Mouse (Mus musculus) testis, adult 2 months (tissue): ENCODE data around the gene Cnnm1.

Experiments
- CTCF ChIP-seq: fragments of 200-500 bp; IDR thresholded peaks from 2 replicates; pipeline ENCODE4 v1.5.1; 2012; ENCODE audit warnings: low read depth, mild to moderate bottlenecking, inconsistent platforms, low read length, moderate library complexity; ENCODE audit not compliant: control insufficient read depth, insufficient read depth, insufficient replicate concordance
- POLR2A ChIP-seq: fragments of 200-500 bp; IDR thresholded peaks from 2 replicates; pipeline ENCODE4 v1.6.1; 2012; ENCODE audit warnings: low read depth, mild to moderate bottlenecking, inconsistent platforms, low read length, moderate library complexity; ENCODE audit not compliant: control insufficient read depth

DNA sequence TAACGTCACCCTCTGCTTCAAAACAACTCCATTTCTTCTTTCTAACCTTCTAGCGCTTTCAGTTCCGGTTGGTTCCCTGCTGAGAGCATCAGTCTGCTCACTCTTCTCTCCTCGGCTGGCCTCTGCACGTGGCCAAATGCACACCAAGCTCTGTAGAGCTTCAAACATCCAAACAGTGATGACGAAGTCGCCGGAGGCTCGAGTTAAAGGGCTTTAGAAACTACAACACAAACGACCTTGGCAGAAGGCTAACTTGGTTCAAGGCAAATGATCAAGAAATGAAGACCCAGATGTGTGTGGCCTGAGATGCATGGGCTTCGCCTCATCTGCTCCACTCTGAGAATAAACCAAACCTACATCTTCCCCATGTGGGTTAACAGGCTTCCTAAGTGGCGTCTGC, 83.3 kb downstream of the Cnnm1 start:
- TF ChIP-seq POLR2A: no peak
- no peak for TF ChIP-seq CTCF
